Mouse (Mus musculus) cerebellum, postnatal 36 days (tissue): ENCODE results near the gene Stt3b.

Experiments
- DNase-seq, 2 experiments: peaks; one replicate each; pipeline ENCODE4 v3.0.0; 2021 to 2022; ENCODE audit warnings: mixed read lengths in 2 of 2

The Stt3b gene

GRCm38 (mm10) chr9:115260464-115260863 lies 49.8 kb downstream of the Stt3b start:
- DNase-seq, result no peak

GRCm38 (mm10) chr9:115259866-115260265 lies 50.4 kb downstream of the Stt3b start:
- DNase-seq, result no peak

GRCm38 (mm10) chr9:115257733-115258286 lies 52.4 kb downstream of the Stt3b start:
- DNase-seq, result no peak

GRCm38 (mm10) chr9:115249145-115249544 lies 61.1 kb downstream of the Stt3b start:
- DNase-seq, result no peak

- no peak for DNase-seq
Observed at GRCm38 (mm10) chr9:115245092-115245491, 65.1 kb downstream of the Stt3b start.

- no peak for DNase-seq
Observed at GRCm38 (mm10) chr9:115243630-115244029, 66.6 kb downstream of the Stt3b start.

GRCm38 (mm10) chr9:115239861-115240260 lies 70.4 kb downstream of the Stt3b start:
- no peak for DNase-seq

GRCm38 (mm10) chr9:115237943-115238342 lies 72.3 kb downstream of the Stt3b start:
- DNase-seq, result no peak

GRCm38 (mm10) chr9:115236352-115236841 lies 73.8 kb downstream of the Stt3b start:
- DNase-seq, result no peak

GRCm38 (mm10) chr9:115234561-115234960 lies 75.7 kb downstream of the Stt3b start:
- no peak for DNase-seq

- DNase-seq, result peak in 1 of 2 experiments; percentile 12
Observed at GRCm38 (mm10) chr9:115233721-115234120, 76.5 kb downstream of the Stt3b start.

GRCm38 (mm10) chr9:115231476-115231875 lies 78.7 kb downstream of the Stt3b start:
- DNase-seq, result no peak

GRCm38 (mm10) chr9:115230141-115230540 lies 80.1 kb downstream of the Stt3b start:
- no peak for DNase-seq

- no peak for DNase-seq
Observed at GRCm38 (mm10) chr9:115229676-115230075, 80.5 kb downstream of the Stt3b start.

GRCm38 (mm10) chr9:115229145-115229544 lies 81.1 kb downstream of the Stt3b start:
- DNase-seq, result no peak

GRCm38 (mm10) chr9:115224744-115225354 lies 85.4 kb downstream of the Stt3b start:
- no peak for DNase-seq

GRCm38 (mm10) chr9:115221265-115221664 lies 89.0 kb downstream of the Stt3b start:
- no peak for DNase-seq

GRCm38 (mm10) chr9:115220466-115220865 lies 89.8 kb downstream of the Stt3b start:
- no peak for DNase-seq

GRCm38 (mm10) chr9:115217984-115218383 lies 92.2 kb downstream of the Stt3b start:
- no peak for DNase-seq

GRCm38 (mm10) chr9:115215830-115216701 lies 94.2 kb downstream of the Stt3b start:
- DNase-seq, result no peak

GRCm38 (mm10) chr9:115214572-115215571 lies 95.3 kb downstream of the Stt3b start:
- no peak for DNase-seq

- no peak for DNase-seq
Observed at GRCm38 (mm10) chr9:115213755-115214264, 96.4 kb downstream of the Stt3b start.
